Mouse (Mus musculus) forebrain, embryonic 13.5 days (tissue): Measurements from ENCODE around the gene Cep95. TPM values are rescaled to one million over a fixed set of nuclear protein-coding genes. Genes with fewer than 3 reads are reported as not detected.
"Not testable (repeated sequence)": the region's sequence is repeated elsewhere in the genome, so short reads cannot be mapped to it uniquely, and the experiment has no call there.

Experiments
- ATAC-seq: fragments of 200-750 bp; cut with Nextera tagmentation; 2 replicates; pipeline ENCODE4 v1.8.0; 2017
- H3K27ac ChIP-seq: fragments of 300-500 bp; sonication (generic); 2 replicates; pipeline ENCODE4 v1.5.1; 2015; ENCODE audit warnings: inconsistent platforms, mild to moderate bottlenecking, moderate library complexity
- H3K27me3 ChIP-seq: fragments of 300-500 bp; sonication (generic); 2 replicates; pipeline ENCODE4 v1.6.1; 2015; ENCODE audit warnings: mild to moderate bottlenecking, inconsistent platforms
- H3K36me3 ChIP-seq: fragments of 300-500 bp; sonication (generic); 2 replicates; pipeline ENCODE4 v1.6.1; 2015; ENCODE audit warnings: mild to moderate bottlenecking, inconsistent platforms; ENCODE audit not compliant: poor library complexity, severe bottlenecking
- H3K4me1 ChIP-seq: fragments of 300-500 bp; sonication (generic); 2 replicates; pipeline ENCODE4 v1.6.1; 2015; ENCODE audit warnings: inconsistent platforms
- H3K4me2 ChIP-seq: fragments of 300-500 bp; sonication (generic); 2 replicates; pipeline ENCODE4 v1.6.1; 2015; ENCODE audit warnings: inconsistent platforms, mild to moderate bottlenecking, moderate library complexity
- H3K4me3 ChIP-seq: fragments of 300-500 bp; sonication (generic); 2 replicates; pipeline ENCODE4 v1.5.1; 2015; ENCODE audit warnings: mild to moderate bottlenecking, inconsistent platforms
- H3K9ac ChIP-seq: fragments of 300-500 bp; sonication (generic); 2 replicates; pipeline ENCODE4 v1.6.1; 2015; ENCODE audit warnings: mild to moderate bottlenecking, inconsistent platforms
- H3K9me3 ChIP-seq: fragments of 300-500 bp; sonication (generic); replicated peaks from 2 replicates; pipeline ENCODE4 v1.6.1; 2016; ENCODE audit warnings: inconsistent platforms
- WGBS: fragments of 180-500 bp; shearing (Covaris S2); methylation state at CpG from one replicate; pipeline ENCODE4 v1.1.7; 2015; 5-methylcytosine and 5-hydroxymethylcytosine counted together
- polyA plus RNA-seq: library from polyadenylated mRNA; unstranded; fragments of >200 nt; fragmentation: Nextera tagmentation; extraction: Ambion mirVana; gene quantifications from 2 replicates; pipeline ENCODE4 v1.2.1, GENCODE M21; 2015

Gene Cep95
- polyA plus RNA-seq, 1 experiment from 2014 or later: 19.5 TPM

- Histone ChIP-seq H3K9ac (peak overlapping the region; percentile 100), H3K27ac (peak overlapping the region; percentile 99), H3K27me3 (no peaks in the 10 kb centered on the region), H3K4me3 (peak overlapping the region; percentile 98), H3K4me1 (peaks cover 27% of the 10 kb centered on the region), H3K4me2 (peak overlapping the region; percentile 78), H3K36me3 (peaks cover 50% of the 10 kb centered on the region), H3K9me3 (no peaks in the 10 kb centered on the region)
- WGBS: 0% methylated on average over 6 of the region's 6 CpGs
- ATAC-seq: no peak
These were observed 597 bp downstream of the Cep95 start for GRCm38 (mm10) chr11:106789649-106790048.

- H3K9ac ChIP-seq: no peak overlapping the region
- H3K9me3 ChIP-seq: peaks cover 6% of the 10 kb centered on the region
- peaks cover 60% of the 10 kb centered on the region for H3K36me3 ChIP-seq
- H3K4me3 ChIP-seq: no peak overlapping the region
- H3K27me3 ChIP-seq: no peaks in the 10 kb centered on the region
- ATAC-seq: no peak
- no peak overlapping the region for H3K4me2 ChIP-seq
- peaks cover 11% of the 10 kb centered on the region for H3K4me1 ChIP-seq
- 68% methylated on average over 4 of the region's 4 CpGs for WGBS
- no peak overlapping the region for H3K27ac ChIP-seq
These were observed 4.8 kb downstream of the Cep95 start for GRCm38 (mm10) chr11:106793846-106794245.

- Histone ChIP-seq H3K27me3 (no peaks in the 10 kb centered on the region), H3K4me1 (peaks cover under 1% of the 10 kb centered on the region; the same call in 1 of the 2 replicates), H3K4me3 (no peak overlapping the region), H3K9me3 (peaks cover 6% of the 10 kb centered on the region), H3K4me2 (no peak overlapping the region), H3K27ac (no peak overlapping the region), H3K9ac (no peak overlapping the region), H3K36me3 (peaks cover 78% of the 10 kb centered on the region)
- 86% methylated on average over 9 of the region's 9 CpGs for WGBS
- no peak for ATAC-seq
These were observed 6.6 kb downstream of the Cep95 start for GRCm38 (mm10) chr11:106795679-106796078.

- Histone ChIP-seq H3K27me3 (no peaks in the 10 kb centered on the region), H3K4me1 (no peaks in the 10 kb centered on the region), H3K9ac (no peak overlapping the region), H3K27ac (no peak overlapping the region), H3K4me3 (no peak overlapping the region), H3K4me2 (no peak overlapping the region), H3K36me3 (peaks cover 88% of the 10 kb centered on the region), H3K9me3 (peaks cover 6% of the 10 kb centered on the region)
- no peak for ATAC-seq
- 85% methylated on average over 10 of the region's 10 CpGs for WGBS
These were observed 13.1 kb downstream of the Cep95 start for GRCm38 (mm10) chr11:106802069-106802627.

GRCm38 (mm10) chr11:106807442-106807841 is 18.4 kb downstream of the Cep95 start:
- H3K27ac ChIP-seq, H3K4me1 ChIP-seq, H3K9me3 ChIP-seq, ATAC-seq, H3K9ac ChIP-seq, H3K4me3 ChIP-seq, H3K27me3 ChIP-seq, H3K4me2 ChIP-seq: not testable (repeated sequence)
- WGBS: 87% methylated on average over 1 of the region's 1 CpGs
- H3K36me3 ChIP-seq: peaks cover 70% of the 10 kb centered on the region

GRCm38 (mm10) chr11:106812410-106813136 is 23.5 kb downstream of the Cep95 start:
- H3K4me1 ChIP-seq: peaks cover 6% of the 10 kb centered on the region; the same call in 1 of the 2 replicates
- H3K9ac ChIP-seq: no peak overlapping the region

GRCm38 (mm10) chr11:106814601-106815320 is 25.7 kb downstream of the Cep95 start:
- no peak overlapping the region for H3K27ac ChIP-seq
- WGBS: 87% methylated on average over 14 of the region's 14 CpGs
- no peaks in the 10 kb centered on the region for H3K27me3 ChIP-seq
- H3K36me3 ChIP-seq: peaks cover 83% of the 10 kb centered on the region
- H3K9me3 ChIP-seq: no peaks in the 10 kb centered on the region
- H3K4me3 ChIP-seq: no peak overlapping the region
- peaks cover 27% of the 10 kb centered on the region for H3K4me1 ChIP-seq
- ATAC-seq: no peak
- no peak overlapping the region for H3K4me2 ChIP-seq
- H3K9ac ChIP-seq: no peak overlapping the region

More at GRCm38 (mm10) chr11:106812410-106813136, 23.5 kb downstream of the Cep95 start:
- H3K36me3 ChIP-seq: peaks cover 80% of the 10 kb centered on the region
- H3K4me3 ChIP-seq: no peak overlapping the region
- H3K9me3 ChIP-seq: no peaks in the 10 kb centered on the region
- WGBS: 95% methylated on average over 7 of the region's 7 CpGs
- H3K27me3 ChIP-seq: no peaks in the 10 kb centered on the region
- no peak for ATAC-seq
- no peak overlapping the region for H3K4me2 ChIP-seq
- no peak overlapping the region for H3K27ac ChIP-seq

GRCm38 (mm10) chr11:106815331-106815730 is 26.3 kb downstream of the Cep95 start:
- H3K4me1 ChIP-seq: peaks cover 29% of the 10 kb centered on the region
- H3K9me3 ChIP-seq: no peaks in the 10 kb centered on the region
- ATAC-seq: no peak
- no peak overlapping the region for H3K4me3 ChIP-seq
- no peak overlapping the region for H3K4me2 ChIP-seq
- H3K9ac ChIP-seq: no peak overlapping the region
- peaks cover 82% of the 10 kb centered on the region for H3K36me3 ChIP-seq
- 94% methylated on average over 2 of the region's 2 CpGs for WGBS
- no peak overlapping the region for H3K27ac ChIP-seq
- H3K27me3 ChIP-seq: no peaks in the 10 kb centered on the region

GRCm38 (mm10) chr11:106815761-106816160 is 26.7 kb downstream of the Cep95 start:
- Histone ChIP-seq H3K4me2 (no peak overlapping the region), H3K27me3 (no peaks in the 10 kb centered on the region), H3K27ac (no peak overlapping the region), H3K9me3 (no peaks in the 10 kb centered on the region), H3K9ac (no peak overlapping the region), H3K4me3 (no peak overlapping the region), H3K4me1 (peaks cover 32% of the 10 kb centered on the region), H3K36me3 (peaks cover 84% of the 10 kb centered on the region)
- ATAC-seq: no peak
- 88% methylated on average over 2 of the region's 2 CpGs for WGBS

GRCm38 (mm10) chr11:106816316-106816715 is 27.3 kb downstream of the Cep95 start:
- Histone ChIP-seq H3K4me2 (no peak overlapping the region), H3K9ac (no peak overlapping the region), H3K27me3 (no peaks in the 10 kb centered on the region), H3K4me1 (peaks cover 32% of the 10 kb centered on the region), H3K36me3 (peaks cover 83% of the 10 kb centered on the region), H3K27ac (no peak overlapping the region), H3K4me3 (no peak overlapping the region), H3K9me3 (no peaks in the 10 kb centered on the region)
- no peak for ATAC-seq
- 89% methylated on average over 7 of the region's 7 CpGs for WGBS

GRCm38 (mm10) chr11:106817156-106817555 is 28.1 kb downstream of the Cep95 start:
- H3K27ac ChIP-seq: peak overlapping the region; percentile 57; the same call in 1 of the 2 replicates
- no peak for ATAC-seq
- H3K9me3 ChIP-seq: no peaks in the 10 kb centered on the region
- no peak overlapping the region for H3K9ac ChIP-seq
- peaks cover 32% of the 10 kb centered on the region for H3K4me1 ChIP-seq
- 84% methylated on average over 3 of the region's 3 CpGs for WGBS
- H3K4me3 ChIP-seq: no peak overlapping the region
- H3K36me3 ChIP-seq: peaks cover 78% of the 10 kb centered on the region
- H3K4me2 ChIP-seq: no peak overlapping the region
- H3K27me3 ChIP-seq: no peaks in the 10 kb centered on the region

- peak overlapping the region; percentile 33; the same call in 1 of the 2 replicates for H3K4me2 ChIP-seq
- 53% methylated on average over 6 of the region's 6 CpGs for WGBS
- peaks cover 79% of the 10 kb centered on the region for H3K36me3 ChIP-seq
- peak overlapping the region; percentile 57 for H3K27ac ChIP-seq
- peak; percentile 62 for ATAC-seq
- H3K9me3 ChIP-seq: no peaks in the 10 kb centered on the region
- no peak overlapping the region for H3K4me3 ChIP-seq
- no peak overlapping the region; the same call in 1 of the 2 replicates for H3K9ac ChIP-seq
- H3K4me1 ChIP-seq: peaks cover 32% of the 10 kb centered on the region
- no peaks in the 10 kb centered on the region for H3K27me3 ChIP-seq
These were observed 28.8 kb downstream of the Cep95 start for GRCm38 (mm10) chr11:106817808-106818207.
